Mouse (Mus musculus): ENCODE data around the gene Cyp2c39.
"Not testable (repeated sequence)": the region's sequence is repeated elsewhere in the genome, so short reads cannot be mapped to it uniquely, and the experiment has no call there.

Cyp2c39 gene

GRCm38 (mm10) chr19:39510534-39510933, at the start of gene Cyp2c39:
Cyp2c39 (plus strand) TSS chr19:39510862.
- no peak for DNase-seq (ENCODE audit: low spot score in 2 of 2)

- no peak for DNase-seq (ENCODE audit: low spot score in 2 of 2)
Observed at GRCm38 (mm10) chr19:39462941-39463340, 47.7 kb upstream of the Cyp2c39 start, which contains the start of gene Cyp2c38. Cyp2c38 (minus strand) TSS chr19:39463075.

GRCm38 (mm10) chr19:39463923-39464322, 46.7 kb upstream of the Cyp2c39 start:
- DNase-seq (ENCODE audit: low spot score in 2 of 2), result no peak

- DNase-seq (ENCODE audit: low spot score in 2 of 2), result not testable (repeated sequence)
Observed at GRCm38 (mm10) chr19:39483961-39484360, 26.7 kb upstream of the Cyp2c39 start.

GRCm38 (mm10) chr19:39506341-39506740, 4.3 kb upstream of the Cyp2c39 start:
- no peak for DNase-seq (ENCODE audit: low spot score in 2 of 2)

GRCm38 (mm10) chr19:39509533-39509932, 1.1 kb upstream of the Cyp2c39 start:
- DNase-seq (ENCODE audit: low spot score in 2 of 2), result no peak
